Mouse (Mus musculus): ENCODE data around the gene Slit3. TPM values are rescaled to one million over a fixed set of nuclear protein-coding genes. Genes with fewer than 3 reads are reported as not detected.

Slit3 gene
- polyA plus RNA-seq, 1 experiment from 2014 or later = not detected

- Histone ChIP-seq H3K27ac (no peak overlapping the region), H3K4me3 (ENCODE audit: inconsistent target) (no peak overlapping the region), H3K36me3 (ENCODE audit: inconsistent target) (no peaks in the 10 kb centered on the region), H3K79me2 (ENCODE audit: inconsistent target) (no peaks in the 10 kb centered on the region)
- 78% methylated on average over 3 of the region's 3 CpGs for WGBS (ENCODE audit: missing documents)
Observed at GRCm38 (mm10) chr11:35116436-35116835, 4.6 kb upstream of the Slit3 start.

- H3K4me3 ChIP-seq (ENCODE audit: inconsistent target) = no peak overlapping the region
- no peak overlapping the region for H3K27ac ChIP-seq
- H3K36me3 ChIP-seq (ENCODE audit: inconsistent target) = no peaks in the 10 kb centered on the region
- WGBS (ENCODE audit: missing documents) = 95% methylated on average over 3 of the region's 3 CpGs
- no peaks in the 10 kb centered on the region for H3K79me2 ChIP-seq (ENCODE audit: inconsistent target)
Observed at GRCm38 (mm10) chr11:35117871-35118270, 3.2 kb upstream of the Slit3 start.

GRCm38 (mm10) chr11:35118731-35119130 is 2.3 kb upstream of the Slit3 start:
- Histone ChIP-seq H3K79me2 (ENCODE audit: inconsistent target) (no peaks in the 10 kb centered on the region), H3K36me3 (ENCODE audit: inconsistent target) (no peaks in the 10 kb centered on the region), H3K4me3 (ENCODE audit: inconsistent target) (no peak overlapping the region), H3K27ac (no peak overlapping the region)
- 77% methylated on average over 6 of the region's 6 CpGs for WGBS (ENCODE audit: missing documents)

GRCm38 (mm10) chr11:35119360-35119759 is 1.7 kb upstream of the Slit3 start:
- Histone ChIP-seq H3K4me3 (ENCODE audit: inconsistent target) (no peak overlapping the region), H3K27ac (no peak overlapping the region), H3K36me3 (ENCODE audit: inconsistent target) (no peaks in the 10 kb centered on the region), H3K79me2 (ENCODE audit: inconsistent target) (no peaks in the 10 kb centered on the region)
- 33% methylated on average over 4 of the region's 6 CpGs for whole genome bisulfite sequencing (ENCODE audit: missing documents)

GRCm38 (mm10) chr11:35120076-35120475 is 948 bp upstream of the Slit3 start:
- H3K4me3 ChIP-seq (ENCODE audit: inconsistent target) = no peak overlapping the region
- 21% methylated on average over 5 of the region's 5 CpGs for WGBS (ENCODE audit: missing documents)
- H3K27ac ChIP-seq = no peak overlapping the region
- H3K79me2 ChIP-seq (ENCODE audit: inconsistent target) = no peaks in the 10 kb centered on the region
- no peaks in the 10 kb centered on the region for H3K36me3 ChIP-seq (ENCODE audit: inconsistent target)

- WGBS (ENCODE audit: missing documents) = 4% methylated on average over 19 of the region's 27 CpGs
- Histone ChIP-seq H3K79me2 (ENCODE audit: inconsistent target) (no peaks in the 10 kb centered on the region), H3K36me3 (ENCODE audit: inconsistent target) (no peaks in the 10 kb centered on the region), H3K4me3 (ENCODE audit: inconsistent target) (no peak overlapping the region), H3K27ac (no peak overlapping the region)
Observed at GRCm38 (mm10) chr11:35121611-35121959, 561 bp downstream of the Slit3 start.

GRCm38 (mm10) chr11:35122091-35122811 is 1.2 kb downstream of the Slit3 start:
- Histone ChIP-seq H3K36me3 (ENCODE audit: inconsistent target) (no peaks in the 10 kb centered on the region), H3K27ac (no peak overlapping the region), H3K4me3 (ENCODE audit: inconsistent target) (no peak overlapping the region), H3K79me2 (ENCODE audit: inconsistent target) (no peaks in the 10 kb centered on the region)
- 9% methylated on average over 19 of the region's 23 CpGs for WGBS (ENCODE audit: missing documents)

GRCm38 (mm10) chr11:35124489-35125107 is 3.6 kb downstream of the Slit3 start:
- 64% methylated on average over 17 of the region's 17 CpGs for WGBS (ENCODE audit: missing documents)
- H3K79me2 ChIP-seq (ENCODE audit: inconsistent target) = no peaks in the 10 kb centered on the region
- H3K4me3 ChIP-seq (ENCODE audit: inconsistent target) = no peak overlapping the region
- no peak overlapping the region for H3K27ac ChIP-seq
- H3K36me3 ChIP-seq (ENCODE audit: inconsistent target) = no peaks in the 10 kb centered on the region

- no peaks in the 10 kb centered on the region for H3K36me3 ChIP-seq (ENCODE audit: inconsistent target)
- H3K79me2 ChIP-seq (ENCODE audit: inconsistent target) = no peaks in the 10 kb centered on the region
- no peak overlapping the region for H3K4me3 ChIP-seq (ENCODE audit: inconsistent target)
- WGBS (ENCODE audit: missing documents) = 24% methylated on average over 10 of the region's 10 CpGs
- H3K27ac ChIP-seq = no peak overlapping the region
Observed at GRCm38 (mm10) chr11:35125108-35125490, 4.1 kb downstream of the Slit3 start.

- H3K79me2 ChIP-seq (ENCODE audit: inconsistent target) = no peaks in the 10 kb centered on the region
- no peaks in the 10 kb centered on the region for H3K36me3 ChIP-seq (ENCODE audit: inconsistent target)
- no peak overlapping the region for H3K27ac ChIP-seq
- no peak overlapping the region for H3K4me3 ChIP-seq (ENCODE audit: inconsistent target)
- WGBS (ENCODE audit: missing documents) = 77% methylated on average over 5 of the region's 5 CpGs
Observed at GRCm38 (mm10) chr11:35131740-35132139, 10.7 kb downstream of the Slit3 start.

- H3K79me2 ChIP-seq (ENCODE audit: inconsistent target) = no peaks in the 10 kb centered on the region
- no peaks in the 10 kb centered on the region for H3K36me3 ChIP-seq (ENCODE audit: inconsistent target)
- no peak overlapping the region for H3K4me3 ChIP-seq (ENCODE audit: inconsistent target)
- H3K27ac ChIP-seq = no peak overlapping the region
- 91% methylated on average over 9 of the region's 9 CpGs for WGBS (ENCODE audit: missing documents)
Observed at GRCm38 (mm10) chr11:35136625-35137024, 15.6 kb downstream of the Slit3 start.

- Histone ChIP-seq H3K79me2 (ENCODE audit: inconsistent target) (no peaks in the 10 kb centered on the region), H3K4me3 (ENCODE audit: inconsistent target) (no peak overlapping the region), H3K27ac (no peak overlapping the region), H3K36me3 (ENCODE audit: inconsistent target) (no peaks in the 10 kb centered on the region)
- 36% methylated on average over 6 of the region's 6 CpGs for WGBS (ENCODE audit: missing documents)
Observed at GRCm38 (mm10) chr11:35140092-35140491, 19.1 kb downstream of the Slit3 start.

GRCm38 (mm10) chr11:35142202-35142601 is 21.2 kb downstream of the Slit3 start:
- Histone ChIP-seq H3K79me2 (ENCODE audit: inconsistent target) (no peaks in the 10 kb centered on the region), H3K4me3 (ENCODE audit: inconsistent target) (no peak overlapping the region), H3K27ac (no peak overlapping the region), H3K36me3 (ENCODE audit: inconsistent target) (no peaks in the 10 kb centered on the region)
- WGBS (ENCODE audit: missing documents) = 90% methylated on average over 5 of the region's 5 CpGs

GRCm38 (mm10) chr11:35142698-35143360 is 21.8 kb downstream of the Slit3 start:
- no peak overlapping the region for H3K27ac ChIP-seq
- no peaks in the 10 kb centered on the region for H3K79me2 ChIP-seq (ENCODE audit: inconsistent target)
- 70% methylated on average over 7 of the region's 7 CpGs for WGBS (ENCODE audit: missing documents)
- H3K36me3 ChIP-seq (ENCODE audit: inconsistent target) = no peaks in the 10 kb centered on the region
- no peak overlapping the region for H3K4me3 ChIP-seq (ENCODE audit: inconsistent target)

- no peaks in the 10 kb centered on the region for H3K36me3 ChIP-seq (ENCODE audit: inconsistent target)
- 91% methylated on average over 9 of the region's 11 CpGs for WGBS (ENCODE audit: missing documents)
- H3K4me3 ChIP-seq (ENCODE audit: inconsistent target) = no peak overlapping the region
- H3K27ac ChIP-seq = no peak overlapping the region
- no peaks in the 10 kb centered on the region for H3K79me2 ChIP-seq (ENCODE audit: inconsistent target)
Observed at GRCm38 (mm10) chr11:35147818-35148445, 26.9 kb downstream of the Slit3 start.

Measured in macrophage (primary cell).